Mouse (Mus musculus) thymus, adult 2 months (tissue): Measurements from ENCODE around the gene AI661453. TPM values are rescaled to one million over a fixed set of nuclear protein-coding genes. Genes with fewer than 3 reads are reported as not detected.

Source experiments
- DNase-seq: peaks from one replicate; pipeline ENCODE4 v3.0.0; 2021
- H3K27ac ChIP-seq: fragments of 200-500 bp; 2 replicates; pipeline ENCODE4 v1.5.1; 2012; ENCODE audit warnings: low read length, control low read depth; ENCODE audit not compliant: control insufficient read depth, insufficient read depth
- H3K27me3 ChIP-seq: fragments of 200-500 bp; 2 replicates; pipeline ENCODE4 v1.6.1; 2012; ENCODE audit warnings: mild to moderate bottlenecking, low read length, moderate library complexity, mixed read lengths; ENCODE audit not compliant: control insufficient read depth, insufficient read depth
- H3K36me3 ChIP-seq: fragments of 200-500 bp; 2 replicates; pipeline ENCODE4 v1.6.1; 2012; ENCODE audit warnings: mild to moderate bottlenecking, low read length, moderate library complexity; ENCODE audit not compliant: control insufficient read depth, insufficient read depth
- H3K4me1 ChIP-seq: fragments of 200-500 bp; replicated peaks from 2 replicates; pipeline ENCODE4 v1.6.1; 2012; ENCODE audit warnings: low read length; ENCODE audit not compliant: control insufficient read depth, insufficient read depth
- H3K4me3 ChIP-seq: fragments of 200-500 bp; 2 replicates; pipeline ENCODE4 v1.5.1; 2012; ENCODE audit warnings: mild to moderate bottlenecking, low read length, control low read depth, moderate library complexity; ENCODE audit not compliant: control insufficient read depth, insufficient read depth
- CTCF ChIP-seq: fragments of 200-500 bp; IDR thresholded peaks from 2 replicates; pipeline ENCODE4 v1.5.1; 2012; ENCODE audit warnings: mild to moderate bottlenecking, control low read depth, low read length, moderate library complexity, borderline replicate concordance; ENCODE audit not compliant: control insufficient read depth, poor library complexity, insufficient read depth; ENCODE audit errors: extremely low read depth
- POLR2A ChIP-seq: fragments of 200-500 bp; IDR thresholded peaks from 2 replicates; pipeline ENCODE4 v1.6.1; 2012; ENCODE audit warnings: mild to moderate bottlenecking, low read length, control low read depth, moderate library complexity; ENCODE audit not compliant: control insufficient read depth, poor library complexity, insufficient read depth; ENCODE audit errors: extremely low read depth
- WGBS: fragments of 180-500 bp; shearing (Covaris S2); methylation state at CpG from one replicate; pipeline ENCODE4 v1.1.7; 2018; 5-methylcytosine and 5-hydroxymethylcytosine counted together
- polyA plus RNA-seq: library from polyadenylated mRNA; depleted of rRNA; stranded (reverse); fragments of >200 nt; gene quantifications from 2 replicates; pipeline ENCODE4 v1.2.3, GENCODE M21; 2012

AI661453 gene
- polyA plus RNA-seq, 1 experiment: 1.6 TPM

DNA sequence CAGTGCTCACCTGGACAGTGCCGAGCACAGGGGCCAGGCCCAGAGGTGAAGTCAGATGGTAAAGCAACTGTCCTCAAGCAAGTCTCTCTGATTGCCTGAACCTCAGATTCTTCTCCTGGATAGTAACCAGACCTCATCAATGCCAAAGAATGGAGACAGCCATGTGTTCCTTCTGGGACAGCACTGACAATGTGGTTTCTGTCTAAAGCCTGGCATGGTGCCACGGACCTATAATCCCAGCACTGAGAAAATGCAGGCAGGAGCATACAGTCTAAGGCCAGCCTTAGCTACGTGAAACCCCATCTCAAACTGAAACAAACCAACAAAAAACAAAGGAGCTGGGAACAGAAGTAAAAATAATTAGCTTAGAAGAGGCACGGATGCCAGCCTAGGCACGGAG is 34.3 kb downstream of the AI661453 start:
- Histone ChIP-seq H3K36me3 (no peaks in the 10 kb centered on the region), H3K27ac (no peak overlapping the region), H3K27me3 (no peaks in the 10 kb centered on the region), H3K4me1 (0 out of 2 replicates have a peak, but pooled peaks cover 3% of the 10 kb centered on the region), H3K4me3 (no peak overlapping the region)
- 94% methylated on average over 5 of the region's 5 CpGs for WGBS
- no peak for DNase-seq
- no peak for TF ChIP-seq CTCF
- no peak for TF ChIP-seq POLR2A

GRCm38 (mm10) chr17:47472435-47473350 is 36.3 kb downstream of the AI661453 start:
- Histone ChIP-seq H3K4me3 (no peak overlapping the region), H3K36me3 (no peaks in the 10 kb centered on the region), H3K4me1 (0 out of 2 replicates have a peak, but pooled peaks cover 3% of the 10 kb centered on the region), H3K27me3 (no peaks in the 10 kb centered on the region), H3K27ac (no peak overlapping the region)
- TF ChIP-seq CTCF (no peak), POLR2A (no peak)
- 73% methylated on average over 15 of the region's 15 CpGs for WGBS
- DNase-seq: no peak

- no peaks in the 10 kb centered on the region for H3K27me3 ChIP-seq
- H3K36me3 ChIP-seq: no peaks in the 10 kb centered on the region
- 8% methylated on average over 8 of the region's 8 CpGs for WGBS
- H3K27ac ChIP-seq: no peak overlapping the region
- H3K4me3 ChIP-seq: no peak overlapping the region
- DNase-seq: peak; percentile 73
- 0 out of 2 replicates have a peak, but pooled peaks cover 1% of the 10 kb centered on the region for H3K4me1 ChIP-seq
- TF ChIP-seq POLR2A (no peak), CTCF (peak; percentile 95)
Observed at GRCm38 (mm10) chr17:47473434-47473974, 37.1 kb downstream of the AI661453 start.

DNA sequence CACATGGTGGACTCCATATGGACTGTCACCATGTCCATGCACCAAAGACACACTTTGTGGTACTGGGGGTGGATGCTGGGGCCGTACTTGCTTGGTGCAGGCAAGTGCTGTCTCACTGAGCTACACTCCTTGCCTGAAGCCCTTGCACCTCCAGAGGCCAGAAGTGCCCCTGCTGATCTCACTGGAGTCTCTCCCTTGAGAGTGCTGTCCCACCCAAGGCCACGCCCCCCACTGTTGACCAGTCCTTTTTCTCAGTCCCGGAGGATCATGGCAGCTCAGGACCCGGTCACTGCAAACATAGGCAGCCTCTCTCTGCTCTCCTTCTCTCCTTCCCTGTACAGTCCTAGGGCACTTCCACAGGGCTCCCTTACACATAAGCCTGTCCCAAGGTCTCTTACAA is 37.8 kb downstream of the AI661453 start:
- H3K27ac ChIP-seq: no peak overlapping the region
- H3K4me3 ChIP-seq: no peak overlapping the region
- H3K4me1 ChIP-seq: no peaks in the 10 kb centered on the region
- no peak for DNase-seq
- TF ChIP-seq CTCF: no peak
- TF ChIP-seq POLR2A: no peak
- no peaks in the 10 kb centered on the region for H3K27me3 ChIP-seq
- WGBS: 91% methylated on average over 4 of the region's 4 CpGs
- no peaks in the 10 kb centered on the region for H3K36me3 ChIP-seq

DNA sequence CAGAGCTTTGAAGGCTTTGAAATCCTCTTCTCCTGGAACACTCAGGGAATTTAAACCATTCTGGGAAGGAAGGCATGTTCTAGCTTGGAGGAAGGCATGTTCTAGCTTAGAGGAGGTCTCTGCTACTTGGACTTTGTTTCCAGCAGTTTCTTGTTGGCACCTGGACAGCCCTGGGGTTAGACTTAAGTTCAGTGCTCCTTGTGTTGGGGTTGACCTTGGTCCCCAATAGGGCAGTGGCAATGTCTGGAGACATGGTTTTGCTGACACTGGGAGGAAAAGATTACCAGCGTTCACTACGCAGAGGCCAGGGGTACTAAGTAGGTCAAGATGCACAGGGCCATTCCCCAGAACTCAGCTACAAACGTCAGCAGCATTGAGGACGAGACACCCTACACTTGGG is 38.8 kb downstream of the AI661453 start:
- no peak overlapping the region for H3K4me3 ChIP-seq
- TF ChIP-seq POLR2A (no peak), CTCF (no peak)
- no peak for DNase-seq
- no peaks in the 10 kb centered on the region for H3K4me1 ChIP-seq
- H3K27me3 ChIP-seq: no peaks in the 10 kb centered on the region
- no peaks in the 10 kb centered on the region for H3K36me3 ChIP-seq
- no peak overlapping the region for H3K27ac ChIP-seq
- WGBS: 95% methylated on average over 4 of the region's 4 CpGs

GRCm38 (mm10) chr17:47475714-47476113 is 39.3 kb downstream of the AI661453 start:
- no peak for TF ChIP-seq CTCF
- TF ChIP-seq POLR2A: no peak
- no peak overlapping the region for H3K4me3 ChIP-seq
- H3K36me3 ChIP-seq: no peaks in the 10 kb centered on the region
- no peaks in the 10 kb centered on the region for H3K27me3 ChIP-seq
- 67% methylated on average over 3 of the region's 3 CpGs for WGBS
- no peak for DNase-seq
- no peak overlapping the region for H3K27ac ChIP-seq
- no peaks in the 10 kb centered on the region for H3K4me1 ChIP-seq
